ENCODE assay signal across 8 mouse cellular contexts in the genomic region with DNA sequence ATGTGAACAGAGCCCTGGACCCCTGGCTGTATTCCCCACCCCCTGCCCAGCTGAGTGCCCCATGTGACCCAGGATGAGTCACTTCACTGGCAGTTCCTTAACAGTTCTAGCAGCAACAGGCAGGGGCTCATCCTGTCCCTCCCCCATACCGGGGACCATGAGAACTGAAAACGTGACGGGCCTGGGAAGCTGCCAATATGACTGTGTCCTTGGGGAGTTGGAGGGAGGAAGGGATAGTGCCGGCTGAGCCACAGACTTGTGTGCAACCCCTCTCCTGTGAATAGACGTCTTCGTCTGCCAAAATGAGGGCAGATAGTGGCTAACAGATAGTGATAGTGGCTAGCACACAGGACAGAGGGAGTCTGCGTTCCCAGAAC. TPM values are rescaled to one million over a fixed set of nuclear protein-coding genes. Genes with fewer than 3 reads are reported as not detected.
DNase-seq lines count a peak whose midpoint lies in the region; ATAC-seq lines count a peak whose summit lies in the region.

No protein-coding gene starts in this region.

- intact Hi-C loops in heart, postnatal 10 days (cut with DNase I): loop anchor here (5.0 kb wide), 1 partner anchor 148 kb away; the partner anchor contains the start of gene Sin3a

- peak; percentile 30 for DNase-seq in cerebellum, adult 11 months
- peak; percentile 53 for DNase-seq in forebrain, embryonic 11.5 days (ENCODE audit: low spot score)
- peak; percentile 95 to 96 for DNase-seq in heart, postnatal 10 days
- peak; percentile 90 to 92 for DNase-seq in kidney, postnatal 36 days
- peak; percentile 86 to 91 for DNase-seq in lung, adult 18-20 months
- DNase-seq in ovary, adult 18-20 months (ENCODE audit: low spot score): peak; percentile 95
- peak; percentile 63 for DNase-seq in yolk sac, embryonic 10.5 days (ENCODE audit: low spot score)

- no peak for ATAC-seq in cerebellum, adult (ENCODE audit: insufficient number of reproducible peaks, low FRiP score, low TSS enrichment)
- ATAC-seq in forebrain, embryonic 11.5 days (replicated peaks; ENCODE audit: low FRiP score): no peak

- WGBS in forebrain, embryonic 11.5 days: 52% methylated on average over 7 of the region's 7 CpGs

- no peaks in the 10 kb centered on the region; the same call in 1 of the 2 replicates for H3K27me3 ChIP-seq in forebrain, embryonic 11.5 days (ENCODE audit: control insufficient read depth, insufficient read depth, low read length)

- H3K36me3 ChIP-seq in forebrain, embryonic 11.5 days (ENCODE audit: control insufficient read depth, insufficient read depth, low read length): peaks cover 5% of the 10 kb centered on the region; the same call in 1 of the 2 replicates

- peak overlapping the region; percentile 31; the same call in 1 of the 2 replicates for H3K4me2 ChIP-seq in forebrain, embryonic 11.5 days (ENCODE audit: low read depth, low read length, severe bottlenecking)

- no peak overlapping the region for H3K4me3 ChIP-seq in forebrain, embryonic 11.5 days (ENCODE audit: low read depth, low read length)

- peaks cover 14% of the 10 kb centered on the region; the same call in 1 of the 2 replicates for H3K4me1 ChIP-seq in forebrain, embryonic 11.5 days (replicated peaks; ENCODE audit: control insufficient read depth, insufficient read depth, low read length)

- 0 out of 2 replicates have a peak, but pooled peaks cover 3% of the 10 kb centered on the region for H3K9me3 ChIP-seq in forebrain, embryonic 11.5 days (ENCODE audit: control insufficient read depth, low read length)

- 0 out of 2 replicates have a peak overlapping the region, but pooled peaks have one; percentile 12 for H3K9ac ChIP-seq in forebrain, embryonic 11.5 days (ENCODE audit: low read length)

- H3K27ac ChIP-seq in forebrain, embryonic 11.5 days (ENCODE audit: low read depth, low read length): no peak overlapping the region

RNA-seq across cellular contexts. Expression of gene Snx33, which starts 3.5 kb away (rescaled TPM):
- polyA plus RNA-seq in forebrain, embryonic 11.5 days (2014; fragmentation: Nextera tagmentation; extraction: Ambion mirVana): 5.8 and 6.0 TPM in 2 replicates
- total RNA-seq in heart, postnatal 10 days (2021): 10 to 100 TPM; 11.5 to 13.1 TPM

RNA-seq across cellular contexts. Expression of gene Imp3, which starts 12.6 kb away (rescaled TPM):
- 63.6 and 65.4 TPM in 2 replicates for polyA plus RNA-seq in forebrain, embryonic 11.5 days (2014; fragmentation: Nextera tagmentation; extraction: Ambion mirVana)
- total RNA-seq in heart, postnatal 10 days (2021): 10 to 100 TPM; 45.5 to 48.7 TPM

RNA-seq across cellular contexts. Expression of gene Snupn, which starts 26.0 kb away (rescaled TPM):
- 27.8 and 28.4 TPM in 2 replicates for polyA plus RNA-seq in forebrain, embryonic 11.5 days (2014; fragmentation: Nextera tagmentation; extraction: Ambion mirVana)
- 1 to 10 TPM; 8.8 to 9.1 TPM for total RNA-seq in heart, postnatal 10 days (2021)

RNA-seq across cellular contexts. Expression of gene Cspg4, which starts 59.8 kb away (rescaled TPM):
- polyA plus RNA-seq in forebrain, embryonic 11.5 days (2014; fragmentation: Nextera tagmentation; extraction: Ambion mirVana): 1.4 and 2.0 TPM in 2 replicates
- total RNA-seq in heart, postnatal 10 days (2021): 10 to 100 TPM; 42.6 to 43.4 TPM

Comparison
In these comparisons a context has a peak if more than half of its experiments do, and no peak if none do; other contexts are left out.
1. DNase-seq: peak in every context shown above with its lines; median percentile 96 in heart, postnatal 10 days; 95 in ovary, adult 18-20 months; 91 in kidney, postnatal 36 days; 88 in lung, adult 18-20 months; 63 in yolk sac, embryonic 10.5 days; 53 in forebrain, embryonic 11.5 days; 30 in cerebellum, adult 11 months.